Mouse (Mus musculus) right cerebral cortex, postnatal 36 days (tissue): ENCODE results near the gene Art3.

ENCODE experiments used
- DNase-seq, 2 experiments: peaks; one replicate each; pipeline ENCODE4 v3.0.0; 2022; ENCODE audit warnings: low spot score in 2 of 2, mixed read lengths in 1 of 2

The Art3 gene

DNA sequence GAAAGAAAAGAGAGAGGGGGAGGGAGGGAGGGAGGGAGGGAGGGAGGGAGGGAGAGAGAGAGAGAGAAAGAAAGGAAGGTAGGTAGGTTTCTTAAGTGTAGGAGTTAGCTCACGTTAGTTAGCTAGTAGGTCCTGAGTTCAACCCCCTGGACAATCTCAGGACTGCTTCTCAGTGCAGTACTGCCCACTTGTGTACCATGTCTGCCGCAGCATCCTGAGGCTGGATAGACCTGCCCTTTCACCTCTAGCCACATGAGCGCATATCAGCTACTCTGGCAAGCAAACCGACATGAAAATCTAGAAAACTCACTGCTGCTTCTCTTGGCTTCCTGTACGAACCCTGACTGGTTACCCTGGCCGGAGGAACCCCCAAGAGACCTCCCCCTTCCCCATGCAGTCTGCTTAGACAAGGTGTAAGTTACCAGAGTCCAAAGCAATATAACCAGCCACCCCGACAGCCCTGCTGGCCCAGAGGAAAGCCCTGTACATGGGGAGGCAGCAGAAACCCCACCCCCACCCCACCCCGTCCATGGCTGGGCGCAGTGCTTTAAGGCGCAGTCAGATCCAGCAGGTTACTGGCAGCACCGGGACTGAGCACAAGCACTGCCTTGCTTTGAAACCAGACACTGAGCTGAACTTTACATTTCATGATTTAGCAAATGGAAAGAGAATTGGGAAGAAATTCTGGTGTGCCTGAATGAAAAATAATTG is 81.8 kb downstream of the Art3 start:
- DNase-seq: no peak

- no peak for DNase-seq
Measured at GRCm38 (mm10) chr5:92413982-92414375, 82.4 kb downstream of the Art3 start.

DNA sequence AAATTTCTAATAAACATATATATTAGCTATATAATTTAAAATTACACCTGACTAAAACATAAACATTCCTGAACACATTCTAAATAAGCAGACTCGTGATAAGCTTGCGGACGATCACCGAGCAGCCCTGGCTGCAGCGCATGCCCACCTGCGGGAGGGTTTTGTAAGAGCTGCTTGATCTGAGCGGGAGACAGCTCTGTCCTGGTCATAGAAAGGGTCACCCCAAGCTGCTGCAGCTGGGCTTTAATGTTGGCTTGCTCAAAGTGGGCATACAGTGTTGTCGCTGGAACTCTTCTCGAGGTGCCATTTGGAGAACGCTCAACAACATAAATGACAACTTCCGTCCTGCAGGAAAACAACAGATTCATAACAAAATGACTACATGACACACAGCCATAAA is 92.5 kb downstream of the Art3 start:
- no peak for DNase-seq

DNA sequence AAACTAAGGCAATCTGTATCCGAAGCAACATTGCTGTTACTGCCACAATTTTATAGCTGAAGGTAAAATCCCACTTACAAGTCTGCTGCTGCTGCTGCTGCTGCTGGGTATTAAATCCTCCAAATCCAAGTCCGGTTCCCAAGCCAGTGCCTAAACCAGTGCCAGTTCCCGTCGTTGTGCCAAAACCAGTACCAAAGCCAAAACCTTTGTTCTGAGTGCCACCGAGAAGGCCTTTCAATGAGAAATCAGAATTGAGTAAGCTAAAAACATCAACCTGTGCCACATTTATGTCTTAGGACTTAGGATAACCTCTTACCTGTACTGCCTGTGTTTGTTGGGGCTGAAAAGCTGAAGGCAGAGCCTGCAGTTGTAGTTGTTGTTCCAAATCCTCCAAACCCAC is 99.1 kb downstream of the Art3 start:
- DNase-seq: no peak

DNA sequence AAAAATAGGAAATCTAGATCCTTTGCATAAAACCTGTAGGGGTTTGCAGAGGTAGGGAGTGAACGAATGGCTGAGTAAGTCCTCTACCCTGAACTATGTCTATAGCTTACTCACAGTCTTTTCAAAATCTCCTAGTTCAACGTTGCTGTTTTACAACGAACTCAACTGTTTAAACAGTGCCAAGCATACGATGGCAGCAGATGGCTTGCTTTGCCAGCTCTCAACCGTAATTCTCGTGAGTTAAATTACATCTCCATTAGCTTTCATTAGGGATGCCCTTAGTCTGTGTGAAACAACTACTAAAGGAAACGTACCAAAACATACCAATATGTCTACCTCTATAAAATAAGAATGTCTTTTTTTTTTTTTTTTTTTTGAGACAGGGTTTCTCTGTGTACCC is 100.0 kb downstream of the Art3 start:
- no peak for DNase-seq

DNA sequence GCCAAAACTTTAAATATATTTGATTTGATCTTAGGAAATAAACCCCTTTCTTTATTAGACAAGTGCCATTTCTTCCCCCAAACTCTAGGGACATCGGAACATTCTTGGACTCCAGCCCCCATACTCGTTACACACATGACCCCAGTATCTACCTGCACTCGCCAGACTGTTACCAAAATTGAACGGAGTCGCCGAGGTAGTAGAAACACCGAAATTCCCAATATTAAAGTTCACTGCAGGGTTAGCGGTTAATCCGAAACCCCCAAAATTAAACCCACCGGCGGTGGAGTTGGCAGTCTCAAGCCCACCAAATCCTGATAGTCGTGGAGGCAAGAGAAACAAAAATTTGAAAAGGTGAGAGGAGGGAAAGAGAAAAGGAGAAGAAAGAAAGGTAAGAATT is 102.4 kb downstream of the Art3 start:
- DNase-seq: no peak

DNA sequence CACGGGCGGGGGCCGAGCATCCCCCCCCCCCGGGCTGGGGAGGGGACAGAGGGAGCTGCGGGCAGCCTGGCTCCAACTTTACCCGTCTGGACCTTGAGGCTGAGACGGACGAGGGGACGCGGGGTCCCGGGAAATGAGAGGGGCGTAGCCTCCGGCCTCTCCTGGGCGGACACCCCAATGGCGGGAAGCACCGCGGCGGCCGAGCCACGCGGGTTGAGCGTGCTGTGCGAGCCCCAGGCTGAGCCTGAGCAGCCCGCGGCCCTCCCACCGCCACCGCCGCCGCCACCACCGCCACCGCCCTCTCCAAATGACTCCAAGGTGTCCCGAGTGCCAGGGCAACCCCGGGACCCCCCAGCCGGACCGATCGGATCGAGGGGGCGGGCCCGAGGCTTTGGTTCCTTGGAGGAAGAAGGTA is 103.0 kb downstream of the Art3 start:
- DNase-seq: no peak

DNA sequence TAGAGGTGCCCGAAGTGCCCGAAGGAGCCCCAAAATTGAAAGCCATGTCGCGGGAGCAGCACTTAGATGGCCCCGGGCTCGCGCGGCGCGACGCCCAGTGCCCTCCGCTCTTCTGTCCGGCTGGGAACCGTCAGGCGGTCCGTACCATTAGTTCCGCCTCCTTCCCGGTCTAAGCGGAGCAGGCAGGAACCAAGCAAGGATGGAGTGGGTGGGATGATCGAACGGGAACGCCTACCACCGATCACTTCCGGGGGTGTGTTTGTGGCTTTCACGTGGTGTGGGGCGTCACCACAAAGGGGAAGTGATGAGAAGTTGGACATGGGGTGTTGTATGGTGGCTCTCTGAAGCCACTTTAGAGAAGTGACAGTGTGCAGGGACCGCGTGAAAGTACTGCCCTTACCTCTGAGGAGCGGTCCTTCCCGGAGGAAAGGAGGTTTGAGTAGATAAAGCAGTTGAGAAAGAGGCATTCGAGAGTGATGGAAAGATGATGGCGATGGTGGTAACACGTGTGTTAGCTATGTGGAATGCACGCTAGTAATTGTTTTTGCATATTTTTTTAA is 103.5 kb downstream of the Art3 start, which contains the start of gene Nup54:
TSS of gene Nup54 (minus strand) at position 195 of the 560 bp plus-strand sequence.
- DNase-seq: peak; percentile 94 to 97

- no peak for DNase-seq
Measured at GRCm38 (mm10) chr5:92438540-92438939, 106.9 kb downstream of the Art3 start.

- peak in 1 of 2 experiments; percentile 13 for DNase-seq
Measured at GRCm38 (mm10) chr5:92441494-92441893, 109.9 kb downstream of the Art3 start.

DNA sequence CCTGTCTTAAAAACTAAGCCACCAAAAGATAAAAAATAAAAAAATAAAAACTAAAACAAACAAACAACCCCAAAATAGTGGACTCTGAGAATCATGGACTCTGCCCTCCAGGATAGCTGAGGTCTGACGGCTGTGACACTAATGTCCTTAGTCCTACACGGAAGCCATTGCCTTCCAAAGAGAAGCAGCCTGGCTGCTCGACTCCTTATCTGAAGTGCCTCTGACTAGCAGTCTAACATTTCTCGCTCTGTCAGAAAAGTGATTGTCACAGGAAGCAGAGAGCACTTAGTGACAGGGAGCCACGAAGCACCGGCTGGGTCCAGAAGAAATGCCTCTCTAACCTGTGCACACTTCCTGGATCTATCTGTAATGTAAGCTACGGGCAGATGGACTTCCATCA is 111.3 kb downstream of the Art3 start:
- DNase-seq: no peak

DNA sequence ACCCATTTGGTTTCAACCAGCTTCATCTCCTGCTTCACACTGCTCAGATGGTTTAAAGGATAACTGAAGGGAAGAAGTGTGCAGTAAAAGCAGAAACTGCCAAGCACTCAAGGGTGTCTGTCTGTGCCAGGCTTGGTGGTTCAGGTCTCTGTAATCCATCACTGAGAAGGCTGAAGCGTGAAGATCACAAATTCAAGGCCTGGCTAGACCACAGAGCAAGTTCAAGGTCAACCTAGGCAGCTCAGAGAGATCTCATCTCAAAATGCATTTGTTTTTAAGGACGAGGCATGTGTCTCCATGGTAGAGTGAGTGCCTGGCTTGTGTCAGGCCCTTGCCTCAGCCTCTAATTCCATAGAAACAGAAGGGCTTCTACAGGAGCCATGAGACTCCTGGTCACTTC is 113.4 kb downstream of the Art3 start:
- no peak for DNase-seq

GRCm38 (mm10) chr5:92446736-92447135 is 115.1 kb downstream of the Art3 start:
- DNase-seq: no peak

- no peak for DNase-seq
Measured at GRCm38 (mm10) chr5:92452876-92453275, 121.2 kb downstream of the Art3 start.

- DNase-seq: no peak
Measured at GRCm38 (mm10) chr5:92457410-92457809, 125.8 kb downstream of the Art3 start.

DNA sequence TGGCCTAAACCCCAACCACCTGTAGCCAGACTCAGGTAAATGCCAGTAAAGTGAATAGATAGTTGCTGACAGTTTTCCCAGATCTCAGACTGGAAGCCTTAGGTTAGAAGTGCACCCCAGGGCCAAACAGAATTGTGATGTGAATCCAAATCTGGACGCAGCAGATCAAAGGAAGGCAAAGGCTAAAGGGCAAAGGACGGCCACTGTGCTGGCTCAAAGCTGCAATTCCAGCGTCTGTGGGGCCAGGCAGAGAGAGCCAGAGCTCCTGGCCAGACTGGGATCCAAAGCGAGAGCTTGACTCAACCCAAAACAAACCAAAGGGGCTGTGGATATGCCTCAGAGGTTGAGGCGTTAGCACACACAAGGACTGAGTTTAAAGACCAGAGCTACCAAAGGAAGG is 127.1 kb downstream of the Art3 start:
- DNase-seq: no peak

DNA sequence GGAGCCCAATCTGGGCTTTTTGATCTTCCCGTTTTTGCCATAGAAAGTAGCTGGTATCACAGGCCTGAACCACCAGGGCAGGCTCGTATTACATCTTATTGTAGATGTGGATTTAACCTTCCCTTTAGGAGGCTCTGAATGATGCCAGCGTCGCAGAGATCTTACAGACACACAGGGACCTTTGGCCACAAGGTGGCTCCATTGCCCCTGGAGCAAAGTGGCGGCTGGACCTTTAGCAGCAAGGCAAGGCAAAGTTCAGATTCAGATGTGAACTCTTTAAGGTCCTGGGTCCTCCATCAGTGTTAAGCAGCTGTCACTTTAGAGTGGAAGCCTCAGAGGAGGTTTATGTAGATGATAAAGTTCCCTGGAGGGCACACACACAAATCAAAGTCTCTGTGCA is 129.7 kb downstream of the Art3 start:
- DNase-seq: peak; percentile 12 to 20
